Mouse (Mus musculus) kidney, adult 18-20 months (tissue): Measurements from ENCODE around the gene Rabl2.

Source experiments
- DNase-seq: peaks from one replicate; pipeline ENCODE4 v3.0.0; 2021

Gene Rabl2

DNA sequence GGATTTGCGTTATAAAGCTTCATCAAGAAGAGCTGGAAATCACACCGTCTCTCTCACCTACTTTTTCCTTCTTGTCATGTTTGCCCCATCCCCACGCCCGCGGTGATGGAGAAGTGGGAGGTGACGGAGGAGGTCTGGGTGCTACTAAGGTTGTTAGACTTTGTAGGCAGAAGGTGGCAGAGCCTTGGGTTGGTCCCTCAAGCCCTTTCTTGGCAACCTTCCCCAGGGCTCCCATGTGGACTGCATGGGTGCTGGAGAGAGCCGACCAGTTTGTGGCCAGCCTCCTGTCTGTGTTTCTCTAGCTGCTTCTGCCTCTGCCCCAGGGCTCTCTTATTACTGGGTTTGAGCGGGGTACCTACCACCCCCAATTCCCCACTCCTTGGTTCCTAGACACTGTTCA, 41.2 kb downstream of the Rabl2 start:
- DNase-seq: no peak

DNA sequence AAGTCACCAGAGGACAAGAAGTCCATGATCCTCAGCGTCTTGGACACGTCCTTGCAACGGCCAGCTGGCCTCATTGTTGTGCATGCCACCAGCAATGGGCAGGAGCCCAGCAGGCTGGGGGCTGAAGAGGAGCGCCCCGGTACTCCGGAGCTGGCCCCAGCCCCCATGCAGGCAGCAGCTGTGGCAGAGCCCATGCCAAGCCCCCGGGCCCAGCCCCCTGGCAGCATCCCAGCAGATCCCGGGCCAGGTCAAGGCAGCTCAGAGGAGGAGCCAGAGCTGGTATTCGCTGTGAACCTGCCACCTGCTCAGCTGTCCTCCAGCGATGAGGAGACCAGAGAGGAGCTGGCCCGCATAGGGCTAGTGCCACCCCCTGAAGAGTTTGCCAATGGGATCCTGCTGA, 42.9 kb downstream of the Rabl2 start:
- DNase-seq: no peak

DNA sequence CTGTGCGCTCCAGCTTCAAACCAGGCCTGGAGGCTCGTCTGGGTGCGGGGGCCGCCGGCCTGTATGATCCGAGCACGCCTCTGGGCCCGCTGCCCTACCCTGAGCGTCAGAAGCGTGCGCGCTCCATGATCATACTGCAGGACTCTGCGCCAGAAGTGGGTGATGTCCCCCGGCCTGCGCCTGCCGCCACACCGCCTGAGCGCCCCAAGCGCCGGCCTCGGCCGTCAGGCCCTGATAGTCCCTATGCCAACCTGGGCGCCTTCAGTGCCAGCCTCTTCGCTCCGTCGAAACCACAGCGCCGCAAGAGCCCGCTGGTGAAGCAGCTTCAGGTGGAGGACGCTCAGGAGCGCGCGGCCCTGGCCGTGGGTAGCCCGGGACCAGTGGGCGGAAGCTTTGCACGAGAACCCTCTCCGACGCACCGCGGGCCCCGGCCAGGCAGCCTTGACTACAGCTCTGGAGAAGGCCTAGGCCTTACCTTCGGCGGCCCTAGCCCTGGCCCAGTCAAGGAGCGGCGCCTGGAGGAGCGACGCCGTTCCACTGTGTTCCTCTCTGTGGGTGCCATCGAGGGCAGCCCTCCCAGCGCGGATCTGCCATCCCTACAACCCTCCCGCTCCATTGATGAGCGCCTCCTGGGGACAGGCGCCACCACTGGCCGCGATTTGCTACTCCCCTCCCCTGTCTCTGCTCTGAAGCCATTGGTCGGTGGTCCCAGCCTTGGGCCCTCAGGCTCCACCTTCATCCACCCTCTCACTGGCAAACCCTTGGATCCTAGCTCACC, 43.7 kb downstream of the Rabl2 start:
- no peak for DNase-seq

DNA sequence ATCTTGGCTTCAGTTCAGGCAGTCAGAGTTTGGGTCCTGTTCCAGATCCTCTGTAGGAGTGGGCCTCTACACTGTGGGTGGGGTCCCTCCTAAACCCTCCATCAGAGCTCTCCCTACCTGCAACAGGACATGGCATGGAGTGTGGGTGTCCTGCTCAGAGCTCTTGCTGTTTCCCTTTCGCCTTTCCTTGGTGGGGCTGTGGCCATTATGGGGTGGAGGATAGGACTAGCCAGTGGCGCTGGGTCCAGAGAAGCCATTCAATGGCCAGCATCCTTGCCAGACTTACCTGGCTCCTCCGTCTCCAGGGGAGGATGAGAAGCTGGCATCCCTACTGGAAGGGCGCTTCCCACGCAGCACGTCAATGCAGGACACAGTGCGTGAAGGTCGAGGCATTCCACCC, 44.4 kb downstream of the Rabl2 start:
- DNase-seq: no peak

DNA sequence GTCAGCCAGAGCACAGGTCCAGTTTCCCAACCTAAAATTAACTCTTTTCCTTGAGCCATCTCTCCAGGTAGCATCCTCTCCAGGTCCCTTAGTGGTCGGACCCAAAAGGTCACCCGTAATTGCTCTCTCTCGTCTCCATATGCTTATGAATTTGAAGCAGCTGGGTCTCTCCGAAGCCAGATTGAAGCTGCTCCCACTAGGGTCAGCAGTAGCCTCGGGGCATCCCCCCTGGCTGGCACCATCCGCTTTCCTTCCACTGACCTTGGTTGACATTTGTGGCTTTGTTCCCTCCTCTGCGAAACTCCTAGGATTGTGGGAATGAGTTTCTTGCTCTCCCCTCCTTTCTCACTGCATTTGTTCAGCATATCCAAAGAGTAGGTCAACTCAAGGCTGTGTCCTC, 47.6 kb downstream of the Rabl2 start:
- DNase-seq: no peak

DNA sequence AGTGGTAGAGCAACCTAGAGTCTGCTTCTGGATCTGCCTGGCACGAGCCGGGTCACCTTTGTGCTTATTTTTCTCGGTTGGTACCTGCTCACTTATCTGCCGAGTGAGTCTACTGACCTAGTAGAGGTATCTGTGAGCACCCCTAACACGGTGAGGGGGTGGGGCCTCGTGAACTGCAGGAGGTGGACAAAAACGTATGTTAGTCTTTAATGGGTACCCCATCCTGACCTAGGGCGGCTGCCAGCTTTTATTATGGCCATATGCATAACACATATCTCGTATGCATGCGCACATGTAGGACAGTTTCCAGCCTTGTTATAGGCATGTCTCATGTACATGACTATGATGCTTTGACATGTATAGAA, 57.9 kb downstream of the Rabl2 start:
- no peak for DNase-seq

DNA sequence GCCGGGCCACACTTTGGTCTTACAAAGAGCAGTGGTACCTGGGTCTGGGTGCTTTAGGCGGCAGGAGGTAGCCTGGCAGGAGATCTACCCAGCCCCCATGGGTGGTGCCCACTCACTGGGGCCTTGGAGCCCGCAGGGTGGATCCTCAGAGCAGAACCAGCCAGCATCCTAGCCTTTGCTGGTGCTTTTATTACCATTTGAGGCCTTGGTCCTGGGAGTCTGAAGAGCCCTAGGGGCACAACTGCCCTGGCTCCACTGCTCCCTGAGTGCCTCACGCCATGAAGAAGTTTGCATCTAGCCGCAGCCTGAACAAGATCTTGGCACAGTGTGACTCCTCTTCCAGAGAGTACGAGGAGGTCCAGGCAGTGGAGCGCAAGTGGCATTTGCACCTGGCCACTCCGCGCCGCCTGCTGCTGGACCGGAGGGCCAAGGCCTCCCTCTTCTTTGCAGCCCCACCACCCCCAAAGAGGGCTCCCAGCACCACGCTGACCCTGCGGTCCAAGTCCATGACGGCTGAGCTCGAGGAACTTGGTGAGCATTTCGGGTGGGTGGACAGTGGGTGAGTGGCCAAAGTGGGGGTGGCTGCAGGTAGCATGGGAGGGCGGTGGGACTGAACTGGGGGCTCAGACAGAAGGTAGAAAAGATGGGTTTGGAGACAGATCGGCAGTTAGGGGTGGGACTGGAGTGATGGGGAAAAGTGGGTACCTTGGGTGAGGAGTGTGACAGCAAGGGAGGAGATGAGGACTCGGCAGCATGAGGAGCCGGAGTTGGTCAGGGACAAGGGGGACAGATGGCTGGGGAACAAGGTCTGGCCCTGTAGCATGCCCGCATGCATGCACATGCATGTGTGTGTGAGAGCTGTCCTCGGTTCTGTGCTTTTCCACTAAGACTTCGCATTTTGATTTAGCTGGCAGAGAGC, 58.5 kb downstream of the Rabl2 start:
- DNase-seq: no peak
